Mouse (Mus musculus): ENCODE data around the gene Crot. TPM values are rescaled to one million over a fixed set of nuclear protein-coding genes. Genes with fewer than 3 reads are reported as not detected.

The Crot gene
- total and polyA plus RNA-seq, 2 experiments from 2014 or later, result 24.1 to 30.3 TPM

GRCm38 (mm10) chr5:9032641-9033040, 35.5 kb upstream of the Crot start:
- Histone ChIP-seq H3K4me3 (ENCODE audit: low read depth, low read length) (no peak overlapping the region), H3K27ac (ENCODE audit: low read depth) (no peak overlapping the region), H3K36me3 (replicated peaks; ENCODE audit: control insufficient read depth, insufficient read depth, low read length) (no peaks in the 10 kb centered on the region), H3K4me1 (ENCODE audit: control insufficient read depth, insufficient read depth) (no peaks in the 10 kb centered on the region), H3K4me2 (ENCODE audit: low read depth, low read length) (no peak overlapping the region), H3K9me3 (replicated peaks; ENCODE audit: control insufficient read depth, low read length) (no peaks in the 10 kb centered on the region), H3K27me3 (ENCODE audit: control insufficient read depth, insufficient read depth, low read length) (no peaks in the 10 kb centered on the region), H3K9ac (replicated peaks; ENCODE audit: low read depth, low read length) (no peak overlapping the region)
- TF ChIP-seq EP300 (IDR thresholded peaks at IDR 0.05; ENCODE audit: low read depth) (no peak), CTCF (IDR thresholded peaks at IDR 0.05; ENCODE audit: low read depth) (no peak)
- WGBS, result 83% methylated on average over 1 of the region's 1 CpGs
- no peak for DNase-seq (ENCODE audit: low spot score)
- no peak for ATAC-seq (ENCODE audit: insufficient read depth, low read depth)

- no peak for DNase-seq (ENCODE audit: low spot score)
- Histone ChIP-seq H3K9ac (replicated peaks; ENCODE audit: low read depth, low read length) (no peak overlapping the region), H3K4me3 (ENCODE audit: low read depth, low read length) (no peak overlapping the region), H3K27me3 (ENCODE audit: control insufficient read depth, insufficient read depth, low read length) (no peaks in the 10 kb centered on the region), H3K9me3 (replicated peaks; ENCODE audit: control insufficient read depth, low read length) (no peaks in the 10 kb centered on the region), H3K36me3 (replicated peaks; ENCODE audit: control insufficient read depth, insufficient read depth, low read length) (no peaks in the 10 kb centered on the region), H3K4me2 (ENCODE audit: low read depth, low read length) (no peak overlapping the region), H3K4me1 (ENCODE audit: control insufficient read depth, insufficient read depth) (no peaks in the 10 kb centered on the region), H3K27ac (ENCODE audit: low read depth) (no peak overlapping the region)
- no peak for TF ChIP-seq CTCF (IDR thresholded peaks at IDR 0.05; ENCODE audit: low read depth)
- TF ChIP-seq EP300 (IDR thresholded peaks at IDR 0.05; ENCODE audit: low read depth), result no peak
- 77% methylated on average over 8 of the region's 8 CpGs for WGBS
- no peak for ATAC-seq (ENCODE audit: insufficient read depth, low read depth)
Measured at GRCm38 (mm10) chr5:9032101-9032590, 35.0 kb upstream of the Crot start.

GRCm38 (mm10) chr5:9028266-9028841, 31.2 kb upstream of the Crot start:
- Histone ChIP-seq H3K4me3 (ENCODE audit: low read depth, low read length) (no peak overlapping the region), H3K27ac (ENCODE audit: low read depth) (no peak overlapping the region), H3K36me3 (replicated peaks; ENCODE audit: control insufficient read depth, insufficient read depth, low read length) (no peaks in the 10 kb centered on the region), H3K9me3 (replicated peaks; ENCODE audit: control insufficient read depth, low read length) (no peaks in the 10 kb centered on the region), H3K27me3 (ENCODE audit: control insufficient read depth, insufficient read depth, low read length) (no peaks in the 10 kb centered on the region), H3K4me2 (ENCODE audit: low read depth, low read length) (no peak overlapping the region), H3K9ac (replicated peaks; ENCODE audit: low read depth, low read length) (no peak overlapping the region), H3K4me1 (ENCODE audit: control insufficient read depth, insufficient read depth) (no peaks in the 10 kb centered on the region)
- no peak for TF ChIP-seq CTCF (IDR thresholded peaks at IDR 0.05; ENCODE audit: low read depth)
- TF ChIP-seq EP300 (IDR thresholded peaks at IDR 0.05; ENCODE audit: low read depth), result no peak
- 56% methylated on average over 1 of the region's 1 CpGs for WGBS
- DNase-seq (ENCODE audit: low spot score) (no peak), ATAC-seq (ENCODE audit: insufficient read depth, low read depth) (no peak)

- 29% methylated on average over 3 of the region's 3 CpGs for whole genome bisulfite sequencing
- TF ChIP-seq CTCF (IDR thresholded peaks at IDR 0.05; ENCODE audit: low read depth) (no peak), EP300 (IDR thresholded peaks at IDR 0.05; ENCODE audit: low read depth) (no peak)
- no peak for DNase-seq (ENCODE audit: low spot score)
Measured at GRCm38 (mm10) chr5:9015352-9015751, 18.2 kb upstream of the Crot start.

GRCm38 (mm10) chr5:9014774-9015173, 17.6 kb upstream of the Crot start:
- TF ChIP-seq CTCF (IDR thresholded peaks at IDR 0.05; ENCODE audit: low read depth), result no peak
- TF ChIP-seq EP300 (IDR thresholded peaks at IDR 0.05; ENCODE audit: low read depth), result no peak
- DNase-seq (ENCODE audit: low spot score), result no peak
- 70% methylated on average over 3 of the region's 3 CpGs for WGBS
- Histone ChIP-seq H3K36me3 (replicated peaks; ENCODE audit: control insufficient read depth, insufficient read depth, low read length) (no peaks in the 10 kb centered on the region), H3K4me1 (ENCODE audit: control insufficient read depth, insufficient read depth) (no peaks in the 10 kb centered on the region), H3K27me3 (ENCODE audit: control insufficient read depth, insufficient read depth, low read length) (no peaks in the 10 kb centered on the region), H3K27ac (ENCODE audit: low read depth) (no peak overlapping the region), H3K4me2 (ENCODE audit: low read depth, low read length) (no peak overlapping the region), H3K4me3 (ENCODE audit: low read depth, low read length) (no peak overlapping the region), H3K9me3 (replicated peaks; ENCODE audit: control insufficient read depth, low read length) (no peaks in the 10 kb centered on the region), H3K9ac (replicated peaks; ENCODE audit: low read depth, low read length) (no peak overlapping the region)
- ATAC-seq (ENCODE audit: insufficient read depth, low read depth), result no peak

More at GRCm38 (mm10) chr5:9015352-9015751, 18.2 kb upstream of the Crot start:
- H3K27ac ChIP-seq (ENCODE audit: low read depth), result peak overlapping the region; percentile 22; the same call in 1 of the 2 replicates
- H3K4me2 ChIP-seq (ENCODE audit: low read depth, low read length), result no peak overlapping the region
- H3K36me3 ChIP-seq (replicated peaks; ENCODE audit: control insufficient read depth, insufficient read depth, low read length), result no peaks in the 10 kb centered on the region
- H3K9me3 ChIP-seq (replicated peaks; ENCODE audit: control insufficient read depth, low read length), result no peaks in the 10 kb centered on the region
- H3K27me3 ChIP-seq (ENCODE audit: control insufficient read depth, insufficient read depth, low read length), result no peaks in the 10 kb centered on the region
- H3K4me3 ChIP-seq (ENCODE audit: low read depth, low read length), result no peak overlapping the region
- H3K4me1 ChIP-seq (ENCODE audit: control insufficient read depth, insufficient read depth), result no peaks in the 10 kb centered on the region
- H3K9ac ChIP-seq (replicated peaks; ENCODE audit: low read depth, low read length), result no peak overlapping the region
- ATAC-seq (ENCODE audit: insufficient read depth, low read depth), result no peak

GRCm38 (mm10) chr5:9011374-9011773, 14.2 kb upstream of the Crot start:
- TF ChIP-seq EP300 (IDR thresholded peaks at IDR 0.05; ENCODE audit: low read depth) (no peak), CTCF (IDR thresholded peaks at IDR 0.05; ENCODE audit: low read depth) (no peak)
- no peak overlapping the region for H3K9ac ChIP-seq (replicated peaks; ENCODE audit: low read depth, low read length)
- H3K27me3 ChIP-seq (ENCODE audit: control insufficient read depth, insufficient read depth, low read length), result no peaks in the 10 kb centered on the region
- no peak overlapping the region for H3K4me3 ChIP-seq (ENCODE audit: low read depth, low read length)
- H3K36me3 ChIP-seq (replicated peaks; ENCODE audit: control insufficient read depth, insufficient read depth, low read length), result no peaks in the 10 kb centered on the region
- no peaks in the 10 kb centered on the region for H3K9me3 ChIP-seq (replicated peaks; ENCODE audit: control insufficient read depth, low read length)
- no peak overlapping the region for H3K4me2 ChIP-seq (ENCODE audit: low read depth, low read length)
- 67% methylated on average over 8 of the region's 8 CpGs for WGBS
- DNase-seq (ENCODE audit: low spot score), result no peak
- no peak for ATAC-seq (ENCODE audit: insufficient read depth, low read depth)
- H3K4me1 ChIP-seq (ENCODE audit: control insufficient read depth, insufficient read depth), result no peaks in the 10 kb centered on the region
- H3K27ac ChIP-seq (ENCODE audit: low read depth), result no peak overlapping the region
